25 mouse cellular contexts compared by ENCODE assay signal in the genomic region with DNA sequence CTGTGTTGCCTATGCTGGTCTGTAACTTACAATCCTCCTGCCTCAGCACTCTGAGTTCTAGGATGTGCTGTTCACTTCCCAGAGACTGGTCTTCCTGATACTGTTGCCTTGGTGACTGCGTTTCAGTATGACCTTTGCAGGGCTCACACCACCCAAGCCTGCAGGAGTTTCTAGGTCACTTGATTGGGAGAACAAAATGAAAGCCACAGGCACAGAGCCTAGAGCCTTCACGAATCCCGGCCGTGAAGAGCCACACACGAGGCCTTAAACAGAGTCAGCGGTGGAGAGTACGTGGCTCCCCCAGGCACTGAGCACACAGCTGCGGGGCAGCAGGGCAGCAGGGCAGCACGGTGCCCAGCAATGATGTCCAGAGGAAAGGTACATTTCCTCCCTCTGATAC. TPM values are rescaled to one million over a fixed set of nuclear protein-coding genes. Genes with fewer than 3 reads are reported as not detected.
DNase-seq lines count a peak whose midpoint lies in the region.
"Had no signal": no experiment of that assay in that cellular context is flagged by ENCODE, and none has a peak within 500 bp of the region (broad histone marks: within the 10 kb centered on the region; RNA-seq: fewer than 3 reads in every experiment).

No protein-coding gene starts in this region.

- peak; percentile 69 for DNase-seq in adrenal gland, adult 2 months
- no peak for DNase-seq in adrenal gland, adult 18-20 months (ENCODE audit: low spot score in 2 of 2)
- DNase-seq in heart, embryonic 10.5 days (ENCODE audit: low spot score) = no peak
- no peak for DNase-seq in heart, adult 8-10 months (ENCODE audit: low spot score)
- DNase-seq in retina, postnatal 1 day = peak; percentile 37
- no peak for DNase-seq in retina, embryonic 14.5 days (ENCODE audit: low spot score)
- no peak for DNase-seq in embryo, embryonic 11 days
- DNase-seq: adrenal gland, postnatal 10 days; cerebellum, adult 2 months; cerebellum, postnatal 14 days; gastrocnemius, postnatal 36 days; heart, adult 18-20 months; heart, postnatal 4 days; kidney, adult 11 months; kidney, postnatal 14 days; layer of hippocampus, adult 9-11 months; lung, adult 18-20 months; lung, postnatal 4 days; thymus, adult 2 months; thymus, postnatal 4 days had no signal

- H3K9me3 ChIP-seq in heart, embryonic 10.5 days = no peaks in the 10 kb centered on the region
- H3K9me3 ChIP-seq: forebrain, embryonic 13.5 days; hindbrain, embryonic 15.5 days; limb, embryonic 13.5 days; midbrain, embryonic 15.5 days had no signal

- H3K4me3 ChIP-seq in heart, embryonic 10.5 days = no peak overlapping the region
- H3K4me3 ChIP-seq: forebrain, embryonic 13.5 days; hindbrain, embryonic 15.5 days; limb, embryonic 13.5 days; midbrain, embryonic 10.5 days; midbrain, embryonic 15.5 days had no signal

- peaks cover 62% of the 10 kb centered on the region for H3K4me1 ChIP-seq in heart, embryonic 10.5 days

- no peaks in the 10 kb centered on the region for H3K27me3 ChIP-seq in heart, embryonic 10.5 days (ENCODE audit: insufficient read depth, poor library complexity, severe bottlenecking)
- H3K27me3 ChIP-seq: forebrain, embryonic 13.5 days; hindbrain, embryonic 15.5 days; limb, embryonic 13.5 days; midbrain, embryonic 15.5 days had no signal

- H3K36me3 ChIP-seq in heart, embryonic 10.5 days = peaks cover 8% of the 10 kb centered on the region; the same call in 1 of the 2 replicates
- H3K36me3 ChIP-seq: hindbrain, embryonic 15.5 days; midbrain, embryonic 15.5 days had no signal

- peak overlapping the region; percentile 65; the same call in 1 of the 2 replicates for H3K27ac ChIP-seq in heart, embryonic 10.5 days
- H3K27ac ChIP-seq: hindbrain, embryonic 15.5 days; midbrain, embryonic 15.5 days had no signal

- 84% methylated on average over 9 of the region's 9 CpGs for WGBS in heart, embryonic 10.5 days

RNA-seq across cellular contexts. Expression of a gene that starts 25.8 kb away (rescaled TPM):
- 10 to 100 TPM; 39.3 to 60.3 TPM for total RNA-seq in adrenal gland, adult 2 months (2021)
- 58.0 and 65.5 TPM in 2 replicates for polyA plus RNA-seq in adrenal gland, adult 2 months (2012; rRNA removed)
- 10 to 100 TPM; 70.6 to 70.7 TPM for total RNA-seq in adrenal gland, adult 18-20 months (2021)
- 0.87 and 1.2 TPM in 2 replicates for polyA plus RNA-seq in heart, embryonic 10.5 days (2016; fragmentation: Nextera tagmentation; extraction: Ambion mirVana)
- 10 to 100 TPM; 32.4 to 33.8 (median 33.1) TPM for total RNA-seq in heart, adult 8-10 months (2022)

RNA-seq across cellular contexts. Expression of a gene that starts 50.7 kb away (rescaled TPM):
- total RNA-seq in adrenal gland, adult 2 months (2021) = 1 to 10 TPM; 1.5 to 1.8 TPM
- 2.8 and 3.3 TPM in 2 replicates for polyA plus RNA-seq in adrenal gland, adult 2 months (2012; rRNA removed)
- 1 to 10 TPM; 1.2 to 1.3 TPM for total RNA-seq in adrenal gland, adult 18-20 months (2021)
- 3.2 and 5.2 TPM in 2 replicates for polyA plus RNA-seq in heart, embryonic 10.5 days (2016; fragmentation: Nextera tagmentation; extraction: Ambion mirVana)
- total RNA-seq in heart, adult 8-10 months (2022) = 1 to 10 TPM; 2.5 to 4.0 (median 3.6) TPM

RNA-seq across cellular contexts. Expression of a gene that starts 55.0 kb away (rescaled TPM):
- 10 to 100 TPM; 19.5 to 22.5 TPM for total RNA-seq in adrenal gland, adult 2 months (2021)
- 27.8 and 31.5 TPM in 2 replicates for polyA plus RNA-seq in adrenal gland, adult 2 months (2012; rRNA removed)
- 10 to 100 TPM; 18.2 to 23.7 TPM for total RNA-seq in adrenal gland, adult 18-20 months (2021)
- 25.8 and 30.6 TPM in 2 replicates for polyA plus RNA-seq in heart, embryonic 10.5 days (2016; fragmentation: Nextera tagmentation; extraction: Ambion mirVana)
- 10 to 100 TPM in 3 of 4 experiments, 1 to 10 TPM in 1; 9.2 to 15.2 (median 12.3) TPM for total RNA-seq in heart, adult 8-10 months (2022)

Comparison
In these comparisons a context has a peak if more than half of its experiments do, and no peak if none do; other contexts are left out.
1. DNase-seq: peak in adrenal gland, adult 2 months (single experiment) and retina, postnatal 1 day (single experiment); none in adrenal gland, adult 18-20 months (0 of 2), heart, embryonic 10.5 days (single experiment), heart, adult 8-10 months (single experiment), retina, embryonic 14.5 days (single experiment) and embryo, embryonic 11 days (single experiment).